Mouse (Mus musculus): ENCODE results near the gene Phf19. TPM values are rescaled to one million over a fixed set of nuclear protein-coding genes. Genes with fewer than 3 reads are reported as not detected.
A peak's percentile ranks its signal among the peaks of the same experiment; 100 is the strongest.

The Phf19 gene
- polyA plus RNA-seq, 1 experiment from 2014 or later: 1.8 TPM

DNA sequence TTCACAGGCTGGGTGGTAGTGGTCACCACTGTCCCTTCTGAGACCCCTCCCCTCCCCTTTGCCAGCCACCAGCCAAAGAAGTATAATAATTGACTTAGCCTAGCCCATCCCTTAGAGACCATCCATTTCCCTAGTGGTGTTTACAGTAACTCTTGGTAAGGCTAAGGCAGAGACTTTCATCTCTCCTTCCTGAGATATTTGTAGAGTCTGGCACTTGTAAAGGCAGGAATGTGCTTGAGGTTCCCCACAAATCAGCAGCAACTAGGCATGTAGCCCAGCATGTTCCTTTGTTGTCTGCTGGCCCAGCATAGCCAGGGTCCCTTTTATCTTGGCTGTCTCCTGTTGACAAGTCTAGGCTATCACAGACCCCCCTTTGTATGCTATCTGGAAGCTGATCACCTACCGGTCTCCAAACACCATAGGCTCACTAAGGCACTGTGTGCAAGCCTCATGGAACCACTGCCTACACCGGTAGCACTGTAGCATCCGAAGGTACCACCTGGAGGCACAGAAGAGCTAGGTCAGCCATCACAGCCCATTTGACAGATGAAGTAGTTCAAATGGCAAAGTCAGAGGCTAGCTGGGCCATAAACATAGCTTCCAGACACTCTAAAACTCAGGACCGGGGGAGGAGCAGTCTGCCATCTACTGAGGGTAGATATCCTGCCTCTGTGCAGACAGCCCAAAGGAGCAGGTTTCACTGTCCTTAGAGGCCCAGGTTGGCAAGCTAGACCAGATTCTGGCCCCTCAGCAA is 10.0 kb downstream of the Phf19 start:
- no peak overlapping the region for H3K27ac ChIP-seq (replicated peaks)
- no peaks in the 10 kb centered on the region for H3K9me3 ChIP-seq
- H3K27me3 ChIP-seq (replicated peaks; ENCODE audit: low read depth, poor library complexity, severe bottlenecking): peaks cover 29% of the 10 kb centered on the region
- no peaks in the 10 kb centered on the region; the same call in 1 of the 2 replicates for H3K36me3 ChIP-seq (replicated peaks)
- WGBS: 75% methylated on average over 4 of the region's 4 CpGs
- no peak overlapping the region for H3K4me3 ChIP-seq
- no peak for DNase-seq (ENCODE audit: low spot score)
- peaks cover 34% of the 10 kb centered on the region for H3K4me1 ChIP-seq

DNA sequence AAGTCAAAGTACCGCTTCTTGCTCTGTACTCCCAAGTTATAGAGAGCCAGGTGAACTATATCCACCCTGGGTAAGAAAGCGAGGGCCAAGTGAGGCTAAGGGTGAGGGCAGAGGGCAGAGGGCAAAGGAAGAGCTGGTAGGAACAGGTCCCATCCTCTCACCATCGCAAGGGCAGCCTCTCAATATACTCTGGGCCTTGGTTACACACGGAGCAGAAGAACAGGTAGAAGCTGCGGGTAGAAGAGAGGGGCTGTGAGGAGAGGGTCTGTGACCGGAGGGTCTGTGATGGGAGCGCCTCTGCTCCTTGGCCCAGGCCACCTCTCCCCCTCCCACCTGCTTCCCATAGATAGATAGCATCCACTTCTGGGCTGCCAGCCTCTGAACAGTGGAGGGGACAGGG is 10.6 kb downstream of the Phf19 start:
- Histone ChIP-seq H3K4me1 (peaks cover 34% of the 10 kb centered on the region), H3K27me3 (replicated peaks; ENCODE audit: low read depth, poor library complexity, severe bottlenecking) (peaks cover 33% of the 10 kb centered on the region), H3K4me3 (no peak overlapping the region), H3K9me3 (no peaks in the 10 kb centered on the region), H3K36me3 (replicated peaks) (no peaks in the 10 kb centered on the region; the same call in 1 of the 2 replicates), H3K27ac (replicated peaks) (no peak overlapping the region)
- WGBS: 91% methylated on average over 7 of the region's 7 CpGs
- DNase-seq (ENCODE audit: low spot score): no peak

DNA sequence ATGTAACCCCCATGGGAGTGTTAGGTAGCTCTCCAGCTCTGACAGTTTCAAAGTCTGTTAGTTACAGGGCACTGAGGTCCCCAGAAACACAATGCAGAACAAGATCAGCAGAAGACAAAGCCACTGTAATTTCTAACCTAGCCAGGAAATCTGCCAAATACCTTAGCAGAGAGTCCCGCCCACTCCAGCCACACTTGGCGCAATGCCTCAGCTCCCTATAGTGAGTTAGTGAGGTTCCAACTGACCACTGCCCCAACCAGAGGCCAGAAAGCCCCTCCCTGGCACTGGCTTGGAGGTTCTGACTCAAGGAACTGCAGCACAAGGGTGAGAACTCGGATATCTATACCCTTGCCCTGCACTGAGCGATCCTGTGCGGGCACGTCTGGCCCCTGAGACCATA is 11.1 kb downstream of the Phf19 start:
- Histone ChIP-seq H3K4me3 (no peak overlapping the region), H3K27ac (replicated peaks) (no peak overlapping the region), H3K9me3 (no peaks in the 10 kb centered on the region), H3K27me3 (replicated peaks; ENCODE audit: low read depth, poor library complexity, severe bottlenecking) (peaks cover 29% of the 10 kb centered on the region), H3K36me3 (replicated peaks) (no peaks in the 10 kb centered on the region; the same call in 1 of the 2 replicates), H3K4me1 (peaks cover 34% of the 10 kb centered on the region)
- 87% methylated on average over 6 of the region's 6 CpGs for WGBS
- DNase-seq (ENCODE audit: low spot score): no peak

DNA sequence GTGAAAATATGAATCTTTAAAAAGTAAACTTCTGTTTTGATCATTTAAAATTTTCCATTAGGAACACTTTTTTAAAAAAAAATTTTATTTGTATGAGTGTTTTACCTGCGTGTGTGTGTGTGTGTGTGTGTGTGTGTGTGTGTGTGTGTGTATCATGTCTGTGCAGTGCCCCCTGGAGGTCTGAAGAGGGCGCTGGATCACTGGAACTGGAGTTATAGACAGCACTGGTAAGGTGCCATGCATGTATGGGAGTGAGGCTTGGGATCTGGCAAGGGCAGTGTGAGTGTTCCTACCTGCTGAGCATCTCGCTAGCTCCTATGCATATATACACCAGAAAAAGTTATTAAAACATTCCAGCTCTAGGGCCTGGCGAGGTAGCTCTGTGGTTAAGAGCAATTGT is 12.1 kb downstream of the Phf19 start:
- Histone ChIP-seq H3K9me3 (no peaks in the 10 kb centered on the region), H3K27ac (replicated peaks) (no peak overlapping the region), H3K27me3 (replicated peaks; ENCODE audit: low read depth, poor library complexity, severe bottlenecking) (peaks cover 24% of the 10 kb centered on the region), H3K4me3 (no peak overlapping the region), H3K36me3 (replicated peaks) (no peaks in the 10 kb centered on the region; the same call in 1 of the 2 replicates), H3K4me1 (peaks cover 30% of the 10 kb centered on the region)
- 74% methylated on average over 4 of the region's 4 CpGs for WGBS
- DNase-seq (ENCODE audit: low spot score): no peak

DNA sequence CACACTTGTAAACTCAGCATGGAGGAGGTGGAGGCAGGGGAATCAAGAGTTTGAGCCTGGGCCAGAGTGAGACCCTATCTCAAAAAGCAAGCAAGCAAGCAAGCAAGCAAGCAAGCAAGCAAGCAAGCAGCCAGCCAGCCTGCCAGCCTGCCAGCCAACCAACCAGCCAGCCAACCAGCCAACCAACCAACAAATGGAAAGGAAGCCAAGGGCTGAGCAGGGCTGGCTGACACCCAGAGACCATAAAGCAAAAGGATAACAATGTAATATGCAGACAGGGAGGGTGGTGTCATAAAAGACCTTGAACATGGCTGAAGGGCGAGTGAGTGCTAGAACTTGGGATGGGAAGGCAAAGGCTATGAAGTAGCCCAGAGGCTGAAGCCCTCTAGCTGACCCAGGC is 13.4 kb downstream of the Phf19 start:
- 74% methylated on average over 1 of the region's 1 CpGs for WGBS

DNA sequence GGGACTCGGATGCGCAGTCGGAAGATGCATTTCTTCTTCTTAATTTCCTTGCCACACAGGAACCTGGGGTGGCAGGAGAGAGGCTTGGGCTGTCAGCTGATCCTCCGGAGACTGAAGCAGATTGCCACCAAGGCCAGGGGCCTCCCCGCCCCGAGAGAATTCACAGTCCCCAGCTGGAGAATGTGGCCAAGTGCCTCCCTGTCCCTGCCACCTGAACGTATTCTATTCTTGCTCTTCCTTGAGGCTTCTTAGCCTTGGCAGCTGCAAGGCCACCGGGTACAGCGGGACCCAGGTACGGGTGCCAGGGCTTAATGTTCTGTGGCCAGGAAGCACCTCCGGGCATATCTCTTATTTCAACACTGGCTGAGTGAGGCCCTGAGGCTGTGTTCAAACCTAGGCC is 14.1 kb downstream of the Phf19 start:
- Histone ChIP-seq H3K4me3 (no peak overlapping the region), H3K4me1 (peaks cover 20% of the 10 kb centered on the region), H3K9me3 (no peaks in the 10 kb centered on the region), H3K27me3 (replicated peaks; ENCODE audit: low read depth, poor library complexity, severe bottlenecking) (peaks cover 27% of the 10 kb centered on the region), H3K27ac (replicated peaks) (no peak overlapping the region), H3K36me3 (replicated peaks) (no peaks in the 10 kb centered on the region; the same call in 1 of the 2 replicates)
- no peak for DNase-seq (ENCODE audit: low spot score)
- WGBS: 76% methylated on average over 11 of the region's 11 CpGs

More for the DNA sequence above, 13.4 kb downstream of the Phf19 start:
- Histone ChIP-seq H3K9me3 (no peaks in the 10 kb centered on the region), H3K4me1 (peaks cover 27% of the 10 kb centered on the region), H3K27ac (replicated peaks) (no peak overlapping the region), H3K36me3 (replicated peaks) (no peaks in the 10 kb centered on the region; the same call in 1 of the 2 replicates), H3K4me3 (no peak overlapping the region), H3K27me3 (replicated peaks; ENCODE audit: low read depth, poor library complexity, severe bottlenecking) (peaks cover 27% of the 10 kb centered on the region)
- DNase-seq (ENCODE audit: low spot score): no peak

DNA sequence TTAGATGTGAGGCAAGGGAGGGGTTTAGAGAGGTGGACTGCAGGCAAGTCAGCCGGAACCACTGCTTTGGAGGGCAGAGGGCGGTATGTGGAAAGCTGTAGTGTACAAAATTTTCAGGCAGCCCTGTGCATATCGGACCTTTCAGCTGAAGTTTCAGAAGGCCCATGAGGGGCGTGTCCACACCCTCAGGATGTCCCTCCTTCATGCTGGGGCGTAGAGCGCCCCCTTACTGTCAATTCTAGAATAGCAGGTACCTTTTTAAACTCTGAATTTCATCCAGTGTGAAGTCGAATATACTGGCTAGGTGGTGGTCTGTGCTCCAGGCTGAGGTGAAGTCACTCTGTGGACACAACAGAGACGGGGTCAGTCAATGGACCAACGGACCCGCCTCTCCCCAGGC is 16.0 kb downstream of the Phf19 start:
- H3K4me3 ChIP-seq: no peak overlapping the region
- 22% methylated on average over 10 of the region's 10 CpGs for WGBS
- peaks cover 10% of the 10 kb centered on the region for H3K4me1 ChIP-seq
- H3K36me3 ChIP-seq (replicated peaks): no peaks in the 10 kb centered on the region; the same call in 1 of the 2 replicates
- H3K27ac ChIP-seq (replicated peaks): no peak overlapping the region
- peak; percentile 43 for DNase-seq (ENCODE audit: low spot score)
- H3K9me3 ChIP-seq: no peaks in the 10 kb centered on the region
- peaks cover 27% of the 10 kb centered on the region for H3K27me3 ChIP-seq (replicated peaks; ENCODE audit: low read depth, poor library complexity, severe bottlenecking)

DNA sequence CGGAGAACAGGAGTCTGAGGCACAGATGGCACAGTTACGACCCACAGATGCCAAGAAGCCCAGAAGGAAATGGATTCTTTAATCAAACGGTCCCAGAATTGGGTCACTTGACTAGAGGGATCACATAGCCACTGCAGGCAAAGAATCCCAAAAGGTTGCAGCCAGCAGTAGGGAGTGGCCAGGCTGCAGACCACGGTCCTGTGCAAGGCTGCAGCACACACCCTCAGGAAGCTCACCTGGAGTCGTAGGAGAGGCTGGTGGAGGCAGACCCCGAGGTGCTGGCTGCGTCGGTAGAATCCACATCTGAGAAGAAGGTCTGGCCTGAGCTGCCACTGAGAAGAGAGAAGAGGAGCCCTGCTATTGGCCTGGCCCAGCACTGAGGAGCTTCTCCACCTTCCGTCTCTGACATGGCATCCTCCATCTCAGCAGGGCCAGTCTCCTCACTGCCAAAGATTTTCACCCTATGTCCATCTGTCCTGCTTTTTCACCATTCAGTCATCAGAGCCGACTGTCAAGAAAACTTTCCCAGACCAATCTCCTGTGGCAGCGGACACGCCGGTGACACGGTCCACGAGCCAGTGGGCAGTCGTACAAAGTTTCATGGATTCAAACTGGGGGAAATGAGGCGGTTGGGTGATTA is 16.9 kb downstream of the Phf19 start:
- H3K27me3 ChIP-seq (replicated peaks; ENCODE audit: low read depth, poor library complexity, severe bottlenecking): peaks cover 27% of the 10 kb centered on the region
- H3K4me1 ChIP-seq: peaks cover 10% of the 10 kb centered on the region
- H3K4me3 ChIP-seq: no peak overlapping the region
- H3K27ac ChIP-seq (replicated peaks): no peak overlapping the region
- H3K9me3 ChIP-seq: no peaks in the 10 kb centered on the region
- H3K36me3 ChIP-seq (replicated peaks): no peaks in the 10 kb centered on the region; the same call in 1 of the 2 replicates
- no peak for DNase-seq (ENCODE audit: low spot score)
- WGBS: 87% methylated on average over 17 of the region's 17 CpGs

DNA sequence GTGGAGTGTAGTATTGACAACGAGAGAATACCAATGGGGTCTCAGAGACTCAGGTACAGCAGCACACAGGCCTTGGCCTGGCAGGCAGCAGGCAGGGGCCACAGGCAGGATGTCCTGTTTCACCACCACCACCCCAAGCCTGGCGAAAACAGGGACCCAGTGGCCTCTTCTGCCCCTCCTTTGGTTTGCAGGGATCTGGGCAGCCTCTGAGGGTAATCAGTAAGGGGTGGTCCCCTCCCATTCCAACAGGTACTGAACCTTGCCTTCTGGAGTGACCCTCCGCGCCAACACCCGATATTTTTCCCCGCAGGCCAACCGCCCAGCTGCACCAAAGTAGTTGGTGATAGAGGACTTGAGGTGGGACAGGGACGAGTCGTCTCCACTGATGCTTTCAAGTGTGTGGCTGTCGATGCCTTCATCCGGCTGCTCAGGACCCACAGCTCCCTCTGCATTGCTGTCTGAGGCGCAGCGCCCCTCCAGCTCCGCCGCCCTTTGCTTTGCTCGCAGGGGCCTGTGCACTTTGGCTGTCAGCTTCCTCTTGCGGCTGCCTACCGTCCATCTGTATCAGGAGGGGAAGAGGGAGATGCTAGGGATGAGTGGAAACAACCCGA is 18.2 kb downstream of the Phf19 start:
- Histone ChIP-seq H3K9me3 (no peaks in the 10 kb centered on the region), H3K36me3 (replicated peaks) (no peaks in the 10 kb centered on the region), H3K4me1 (peaks cover 3% of the 10 kb centered on the region; the same call in 1 of the 2 replicates), H3K27me3 (replicated peaks; ENCODE audit: low read depth, poor library complexity, severe bottlenecking) (peaks cover 27% of the 10 kb centered on the region), H3K27ac (replicated peaks) (no peak overlapping the region; the same call in 1 of the 2 replicates), H3K4me3 (no peak overlapping the region)
- no peak for DNase-seq (ENCODE audit: low spot score)
- 79% methylated on average over 19 of the region's 19 CpGs for WGBS

DNA sequence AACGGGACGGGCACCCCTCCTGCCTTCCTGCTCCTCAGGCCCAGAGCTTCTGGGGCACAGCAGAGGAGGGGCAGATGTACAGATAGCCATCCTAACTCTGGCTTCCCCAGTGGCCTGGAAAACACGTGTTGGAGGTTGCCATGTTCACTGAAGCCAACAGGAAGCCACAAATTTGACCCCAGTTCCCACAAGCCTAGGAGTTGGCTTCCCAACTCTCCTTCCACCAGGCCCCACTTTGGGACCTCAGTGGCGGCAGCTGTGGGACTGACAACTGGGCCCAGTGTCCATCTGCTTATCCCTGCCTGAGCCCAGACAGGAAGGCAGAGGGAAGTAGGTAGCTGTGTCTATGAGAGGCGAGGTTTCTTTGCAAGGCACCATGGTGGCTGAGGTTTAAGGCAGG is 19.9 kb downstream of the Phf19 start:
- H3K27ac ChIP-seq (replicated peaks): no peak overlapping the region
- no peaks in the 10 kb centered on the region for H3K36me3 ChIP-seq (replicated peaks)
- WGBS: 73% methylated on average over 5 of the region's 5 CpGs
- H3K4me3 ChIP-seq: no peak overlapping the region
- H3K27me3 ChIP-seq (replicated peaks; ENCODE audit: low read depth, poor library complexity, severe bottlenecking): peaks cover 17% of the 10 kb centered on the region
- no peaks in the 10 kb centered on the region for H3K9me3 ChIP-seq
- H3K4me1 ChIP-seq: no peaks in the 10 kb centered on the region
- DNase-seq (ENCODE audit: low spot score): no peak

DNA sequence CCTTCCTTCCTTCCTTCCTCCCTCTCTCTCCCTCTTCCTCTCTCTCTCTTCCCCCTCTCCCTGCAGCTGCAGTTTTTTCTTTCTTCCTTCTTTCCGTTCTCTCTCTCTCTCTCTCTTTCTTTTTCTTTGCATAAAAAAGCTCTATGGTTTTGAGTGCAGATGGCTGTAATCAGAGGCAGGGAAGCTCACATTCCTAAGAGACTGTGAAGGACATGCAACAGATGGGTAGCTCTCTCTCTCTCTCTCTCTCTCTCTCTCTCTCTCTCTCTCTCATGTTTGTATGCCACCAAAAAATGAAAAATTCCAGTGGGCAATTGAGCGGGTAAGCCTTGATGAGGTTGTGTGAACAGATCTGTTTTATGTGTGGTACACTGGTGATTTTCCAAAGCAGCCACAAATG is 29.6 kb downstream of the Phf19 start:
- 74% methylated on average over 2 of the region's 2 CpGs for WGBS
- H3K27me3 ChIP-seq (replicated peaks; ENCODE audit: low read depth, poor library complexity, severe bottlenecking): peaks cover 7% of the 10 kb centered on the region; the same call in 1 of the 2 replicates
- no peak for DNase-seq (ENCODE audit: low spot score)
- no peaks in the 10 kb centered on the region for H3K9me3 ChIP-seq
- 0 out of 2 replicates have a peak, but pooled peaks cover 3% of the 10 kb centered on the region for H3K4me1 ChIP-seq
- no peak overlapping the region for H3K27ac ChIP-seq (replicated peaks)
- H3K36me3 ChIP-seq (replicated peaks): no peaks in the 10 kb centered on the region
- no peak overlapping the region for H3K4me3 ChIP-seq

DNA sequence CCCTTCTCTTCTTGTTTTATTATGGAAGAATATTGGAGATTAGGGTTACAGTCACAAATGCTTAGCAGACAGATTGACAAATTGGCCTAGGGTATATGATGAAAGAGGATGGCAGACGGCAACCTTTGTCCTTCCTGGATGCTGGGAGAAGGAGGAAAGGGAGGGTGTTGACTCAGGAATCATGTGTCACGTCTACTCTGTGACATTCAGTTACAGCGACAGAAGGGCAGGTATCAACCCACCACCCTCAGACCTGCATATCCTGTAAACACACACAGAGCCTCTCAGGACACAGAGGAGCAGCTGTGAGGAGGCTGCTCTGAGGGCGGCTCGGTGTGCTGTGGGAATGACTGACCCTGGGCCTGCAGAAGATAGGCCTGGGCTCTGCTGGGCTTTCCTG is 30.6 kb downstream of the Phf19 start:
- Histone ChIP-seq H3K36me3 (replicated peaks) (no peaks in the 10 kb centered on the region), H3K9me3 (no peaks in the 10 kb centered on the region), H3K27ac (replicated peaks) (no peak overlapping the region), H3K27me3 (replicated peaks; ENCODE audit: low read depth, poor library complexity, severe bottlenecking) (peaks cover 7% of the 10 kb centered on the region; the same call in 1 of the 2 replicates), H3K4me1 (0 out of 2 replicates have a peak, but pooled peaks cover 3% of the 10 kb centered on the region), H3K4me3 (no peak overlapping the region)
- 64% methylated on average over 5 of the region's 5 CpGs for WGBS
- DNase-seq (ENCODE audit: low spot score): no peak
